Mouse (Mus musculus) hindbrain, postnatal 0 days (tissue): Measurements from ENCODE around the gene Depdc1b. TPM values are rescaled to one million over a fixed set of nuclear protein-coding genes. Genes with fewer than 3 reads are reported as not detected.

Experiments
- ATAC-seq: fragments of 200-750 bp; cut with Nextera tagmentation; 2 replicates; pipeline ENCODE4 v1.8.0; 2017; ENCODE audit warnings: mild to moderate bottlenecking, moderate TSS enrichment, moderate library complexity
- DNase-seq: peaks from one replicate; pipeline ENCODE4 v3.0.0-alpha.2; 2015; ENCODE audit warnings: low spot score
- H3K27ac ChIP-seq: fragments of 300-500 bp; sonication (generic); 2 replicates; pipeline ENCODE4 v1.5.1; 2014; ENCODE audit warnings: mild to moderate bottlenecking
- H3K27me3 ChIP-seq: fragments of 300-500 bp; sonication (generic); 2 replicates; pipeline ENCODE4 v1.6.1; 2014; ENCODE audit warnings: low read length, mixed read lengths; ENCODE audit not compliant: insufficient read depth
- H3K36me3 ChIP-seq: fragments of 300-500 bp; sonication (generic); 2 replicates; pipeline ENCODE4 v1.6.1; 2014; ENCODE audit warnings: low read length, mixed read lengths; ENCODE audit not compliant: insufficient read depth
- H3K4me1 ChIP-seq: fragments of 300-500 bp; sonication (generic); 2 replicates; pipeline ENCODE4 v1.6.1; 2014; ENCODE audit warnings: antibody characterized with exemption, low read length, mixed read lengths; ENCODE audit not compliant: insufficient read depth
- H3K4me2 ChIP-seq: fragments of 300-500 bp; sonication (generic); 2 replicates; pipeline ENCODE4 v1.6.1; 2014; ENCODE audit warnings: low read depth, mild to moderate bottlenecking, low read length, moderate library complexity, mixed read lengths
- H3K4me3 ChIP-seq: fragments of 300-500 bp; sonication (generic); 2 replicates; pipeline ENCODE4 v1.5.1; 2014; ENCODE audit warnings: low read length
- H3K9ac ChIP-seq: fragments of 300-500 bp; sonication (generic); replicated peaks from 2 replicates; pipeline ENCODE4 v1.6.1; 2014; ENCODE audit warnings: mild to moderate bottlenecking, low read length, moderate library complexity, mixed read lengths
- H3K9me3 ChIP-seq: fragments of 300-500 bp; sonication (generic); 2 replicates; pipeline ENCODE4 v1.6.1; 2016; ENCODE audit warnings: low read length, mixed read lengths
- CTCF ChIP-seq: IDR thresholded peaks from 2 replicates; pipeline ENCODE4 v1.5.1; 2016; ENCODE audit warnings: antibody characterized with exemption, control low read depth, low read depth
- WGBS: fragments of 180-500 bp; shearing (Covaris S2); extraction: QIAGEN DNeasy Blood & Tissue Kit; methylation state at CpG from one replicate; pipeline ENCODE4 v1.1.7; 2014; 5-methylcytosine and 5-hydroxymethylcytosine counted together
- polyA plus RNA-seq: library from polyadenylated mRNA; unstranded; fragments of >200 nt; fragmentation: Nextera tagmentation; extraction: Ambion mirVana; gene quantifications from 2 replicates; pipeline ENCODE4 v1.2.1, GENCODE M21; 2015
- total RNA-seq: library from RNA; depleted of rRNA; stranded (reverse); fragments of >200 nt; gene quantifications from 2 replicates; pipeline ENCODE4 v1.2.3, GENCODE M21; 2014; rRNA removed

Depdc1b gene
- total and polyA plus RNA-seq, 2 experiments from 2014 or later: 0.94 to 1.8 TPM

GRCm38 (mm10) chr13:108449116-108450097 is 133.3 kb downstream of the Depdc1b start, which contains the start of gene Pde4d:
Pde4d (plus strand) TSS chr13:108449948.
- no peaks in the 10 kb centered on the region for H3K27me3 ChIP-seq
- DNase-seq: no peak
- H3K9me3 ChIP-seq: no peaks in the 10 kb centered on the region
- H3K4me1 ChIP-seq: no peaks in the 10 kb centered on the region
- H3K9ac ChIP-seq: no peak within 1 kb of the TSS
- H3K27ac ChIP-seq: no peak within 1 kb of the TSS
- H3K4me2 ChIP-seq: no peak within 1 kb of the TSS
- ATAC-seq: no peak
- no peak within 1 kb of the TSS for H3K4me3 ChIP-seq
- WGBS: 57% methylated on average over 10 of the region's 10 CpGs
- no peaks in the 10 kb centered on the region for H3K36me3 ChIP-seq
- TF ChIP-seq CTCF: no peak

GRCm38 (mm10) chr13:108451122-108451521 is 135.0 kb downstream of the Depdc1b start:
- no peak for DNase-seq
- Histone ChIP-seq H3K27ac (no peak overlapping the region), H3K9me3 (no peaks in the 10 kb centered on the region), H3K4me3 (no peak overlapping the region), H3K9ac (no peak overlapping the region), H3K4me1 (no peaks in the 10 kb centered on the region), H3K27me3 (no peaks in the 10 kb centered on the region), H3K4me2 (no peak overlapping the region), H3K36me3 (no peaks in the 10 kb centered on the region)
- no peak for ATAC-seq
- TF ChIP-seq CTCF: no peak
- WGBS: 94% methylated on average over 2 of the region's 2 CpGs

- 69% methylated on average over 6 of the region's 6 CpGs for WGBS
- TF ChIP-seq CTCF: no peak
- H3K4me1 ChIP-seq: no peaks in the 10 kb centered on the region
- no peaks in the 10 kb centered on the region for H3K36me3 ChIP-seq
- no peaks in the 10 kb centered on the region for H3K27me3 ChIP-seq
- no peak overlapping the region for H3K9ac ChIP-seq
- no peak overlapping the region for H3K27ac ChIP-seq
- H3K9me3 ChIP-seq: no peaks in the 10 kb centered on the region
- ATAC-seq (no peak), DNase-seq (no peak)
- H3K4me2 ChIP-seq: no peak overlapping the region
- H3K4me3 ChIP-seq: no peak overlapping the region
These were observed 137.2 kb downstream of the Depdc1b start for GRCm38 (mm10) chr13:108453064-108453919.

Other genes with a start within 250 kb of the Depdc1b start
- gene Ndufaf2, start 157.7 kb upstream of the Depdc1b start, total RNA-seq: 8.2 and 15.2 TPM in 2 replicates
- 74.9 and 81.4 TPM in 2 replicates for gene Ndufaf2, start 157.7 kb upstream of the Depdc1b start, polyA plus RNA-seq
- gene Ercc8, start 157.6 kb upstream of the Depdc1b start, total RNA-seq: 28.1 and 32.9 TPM in 2 replicates
- 26.1 and 28.3 TPM in 2 replicates for gene Ercc8, start 157.6 kb upstream of the Depdc1b start, polyA plus RNA-seq
- gene Elovl7, start 101.9 kb upstream of the Depdc1b start, total RNA-seq: 1.7 and 4.0 TPM in 2 replicates
- gene Elovl7, start 101.9 kb upstream of the Depdc1b start, polyA plus RNA-seq: 5.2 and 6.8 TPM in 2 replicates
- gene Pde4d, start 133.6 kb downstream of the Depdc1b start, total RNA-seq: 77.1 and 86.6 TPM in 2 replicates
- 19.3 and 21.6 TPM in 2 replicates for gene Pde4d, start 133.6 kb downstream of the Depdc1b start, polyA plus RNA-seq